Mouse (Mus musculus): ENCODE measurements around the gene Olfr6.
"Not testable (repeated sequence)": the region's sequence is repeated elsewhere in the genome, so short reads cannot be mapped to it uniquely, and the experiment has no call there.

Gene Olfr6

GRCm38 (mm10) chr7:106963837-106964236, at the start of gene Olfr6:
Gene Olfr6, minus strand, starts transcription at chr7:106963937.
- no peak for DNase-seq

- no peak for DNase-seq
Measured at GRCm38 (mm10) chr7:107005972-107006371, 42.2 kb upstream of the Olfr6 start, which contains the start of gene Olfr2. Gene Olfr2, minus strand, starts transcription at chr7:107006072.

GRCm38 (mm10) chr7:107004169-107004568, 40.4 kb upstream of the Olfr6 start:
- no peak for DNase-seq

DNA sequence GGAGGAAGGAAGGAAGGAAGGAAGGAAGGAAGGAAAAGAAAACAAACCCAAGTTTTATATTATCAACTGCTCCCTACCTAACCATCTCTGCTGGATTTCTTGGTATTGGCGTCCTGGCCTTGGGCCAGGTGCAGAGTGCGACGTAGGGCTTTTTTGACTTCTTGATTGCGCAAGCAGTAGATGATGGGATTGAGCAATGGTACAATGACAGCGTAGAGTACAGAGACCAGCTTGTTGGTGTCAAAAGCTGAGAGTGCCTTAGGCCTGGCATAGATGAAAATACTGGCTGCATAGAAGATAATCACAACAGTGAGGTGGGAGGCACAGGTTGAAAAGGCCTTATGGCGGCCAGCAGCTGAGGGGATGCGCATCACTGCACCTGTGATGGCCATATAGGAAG, 37.1 kb upstream of the Olfr6 start:
- DNase-seq, result no peak

- DNase-seq, result no peak
Measured at GRCm38 (mm10) chr7:106985236-106985635, 21.5 kb upstream of the Olfr6 start.

GRCm38 (mm10) chr7:106975353-106975752, 11.6 kb upstream of the Olfr6 start, which contains the start of gene Olfr711:
Gene Olfr711, minus strand, starts transcription at chr7:106975453.
- no peak for DNase-seq

GRCm38 (mm10) chr7:106967503-106967902, 3.8 kb upstream of the Olfr6 start:
- not testable (repeated sequence) for DNase-seq

- no peak for DNase-seq
Measured at GRCm38 (mm10) chr7:106948212-106948611, 15.5 kb downstream of the Olfr6 start, which contains the start of gene Olfr710. Gene Olfr710, minus strand, starts transcription at chr7:106948312.

DNA sequence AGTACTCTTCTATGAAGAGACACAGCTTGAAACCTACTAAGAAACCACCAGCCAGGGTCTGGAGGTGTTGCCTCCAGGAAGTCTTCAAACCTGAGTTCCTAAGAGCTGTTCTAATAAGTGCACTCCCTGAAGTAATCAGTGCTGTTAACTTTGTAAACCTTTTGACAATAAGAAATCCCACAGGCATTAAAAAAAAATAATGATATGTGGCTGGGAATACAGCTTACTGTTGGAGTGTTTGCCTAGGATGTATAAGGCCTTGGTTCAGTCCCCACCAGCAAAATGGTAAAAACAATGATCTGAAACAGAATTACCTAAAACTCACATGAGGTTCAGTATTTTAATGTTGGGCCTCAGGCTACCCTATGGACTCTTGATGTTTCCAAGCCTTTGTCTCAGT, 31.6 kb downstream of the Olfr6 start, which contains the start of gene Olfr709-ps1:
TSS of gene Olfr709-ps1 (minus strand) at position 101 of the 400 bp plus-strand sequence.
- no peak for DNase-seq

GRCm38 (mm10) chr7:106920961-106921360, 42.8 kb downstream of the Olfr6 start:
- DNase-seq, result not testable (repeated sequence)

- no peak for DNase-seq
Measured at GRCm38 (mm10) chr7:106907676-106908075, 56.1 kb downstream of the Olfr6 start, which contains the start of gene Olfr1532-ps1. Gene Olfr1532-ps1, plus strand, starts transcription at chr7:106908001.

Data from thymus, postnatal 25 days (tissue).